Mouse (Mus musculus): Measurements from ENCODE around the gene Pspn. TPM values are rescaled to one million over a fixed set of nuclear protein-coding genes. Genes with fewer than 3 reads are reported as not detected.
A peak's percentile ranks its signal among the peaks of the same experiment; 100 is the strongest.

Pspn gene
- polyA plus RNA-seq, 1 experiment from 2014 or later = not detected

DNA sequence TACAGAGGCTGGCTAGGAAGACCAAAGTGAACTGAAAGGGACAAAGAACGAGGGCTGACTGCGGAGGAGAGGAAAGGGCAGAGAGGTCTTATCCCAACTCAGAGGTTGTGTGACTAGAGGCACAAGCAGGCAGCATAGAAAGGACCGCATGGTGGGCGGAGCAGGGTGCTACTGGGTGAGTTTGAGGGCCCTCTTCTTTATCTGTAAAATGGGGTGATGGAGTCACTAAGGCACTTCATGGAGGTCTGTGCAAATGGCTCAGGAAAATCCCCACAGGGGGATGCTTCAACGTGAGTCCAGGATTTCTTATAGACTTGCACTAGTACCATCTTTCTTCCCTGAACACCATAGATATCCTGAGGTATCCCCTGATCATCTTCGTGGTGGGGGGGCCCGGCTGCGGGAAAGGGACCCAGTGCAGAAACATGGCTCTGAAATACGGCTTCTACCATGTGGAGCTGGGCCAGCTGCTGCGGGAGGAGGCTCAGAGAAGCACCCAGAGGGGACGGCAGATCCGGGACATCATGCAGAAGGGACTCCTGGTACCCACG, 12.5 kb upstream of the Pspn start:
- H3K36me3 ChIP-seq = peaks cover 20% of the 10 kb centered on the region
- H3K27me3 ChIP-seq = no peaks in the 10 kb centered on the region
- H3K4me1 ChIP-seq = peaks cover 19% of the 10 kb centered on the region
- ATAC-seq (ENCODE audit: low FRiP score, low read depth) = no peak
- peak overlapping the region; percentile 93 for H3K4me2 ChIP-seq (replicated peaks)
- H3K9ac ChIP-seq = peak overlapping the region; percentile 81; the same call in 1 of the 2 replicates
- H3K4me3 ChIP-seq = peak overlapping the region; percentile 78
- H3K27ac ChIP-seq = peak overlapping the region; percentile 94
- WGBS = 71% methylated on average over 13 of the region's 13 CpGs
- H3K9me3 ChIP-seq = no peaks in the 10 kb centered on the region

GRCm38 (mm10) chr17:57011236-57012141, 11.7 kb upstream of the Pspn start, which contains the start of the genes Gtf2f1 and Gm17949:
Gene Gtf2f1 (minus strand): TSS chr17:57011288.
Gene Gm17949 (plus strand): TSS chr17:57011469.
- H3K36me3 ChIP-seq = peaks cover 28% of the 10 kb centered on the region
- H3K27me3 ChIP-seq = no peaks in the 10 kb centered on the region
- under 1% methylated on average over 51 of the region's 51 CpGs for WGBS
- ATAC-seq (ENCODE audit: low FRiP score, low read depth) = peak; percentile 96
- H3K4me3 ChIP-seq = peak within 1 kb of the TSS; percentile 78
- no peaks in the 10 kb centered on the region for H3K9me3 ChIP-seq
- peak within 1 kb of the TSS; percentile 81 for H3K9ac ChIP-seq
- peaks cover 19% of the 10 kb centered on the region for H3K4me1 ChIP-seq
- peak within 1 kb of the TSS; percentile 94 for H3K27ac ChIP-seq
- peak within 1 kb of the TSS; percentile 93 for H3K4me2 ChIP-seq (replicated peaks)

GRCm38 (mm10) chr17:57010911-57011235, 11.1 kb upstream of the Pspn start:
- Histone ChIP-seq H3K9ac (peak overlapping the region; percentile 79), H3K27ac (peak overlapping the region; percentile 52; the same call in 1 of the 2 replicates), H3K36me3 (peaks cover 34% of the 10 kb centered on the region), H3K4me3 (peak overlapping the region; percentile 78), H3K27me3 (no peaks in the 10 kb centered on the region), H3K9me3 (no peaks in the 10 kb centered on the region), H3K4me2 (replicated peaks) (peak overlapping the region; percentile 93), H3K4me1 (peaks cover 19% of the 10 kb centered on the region)
- peak; percentile 41 for ATAC-seq (ENCODE audit: low FRiP score, low read depth)
- under 1% methylated on average over 19 of the region's 19 CpGs for WGBS

DNA sequence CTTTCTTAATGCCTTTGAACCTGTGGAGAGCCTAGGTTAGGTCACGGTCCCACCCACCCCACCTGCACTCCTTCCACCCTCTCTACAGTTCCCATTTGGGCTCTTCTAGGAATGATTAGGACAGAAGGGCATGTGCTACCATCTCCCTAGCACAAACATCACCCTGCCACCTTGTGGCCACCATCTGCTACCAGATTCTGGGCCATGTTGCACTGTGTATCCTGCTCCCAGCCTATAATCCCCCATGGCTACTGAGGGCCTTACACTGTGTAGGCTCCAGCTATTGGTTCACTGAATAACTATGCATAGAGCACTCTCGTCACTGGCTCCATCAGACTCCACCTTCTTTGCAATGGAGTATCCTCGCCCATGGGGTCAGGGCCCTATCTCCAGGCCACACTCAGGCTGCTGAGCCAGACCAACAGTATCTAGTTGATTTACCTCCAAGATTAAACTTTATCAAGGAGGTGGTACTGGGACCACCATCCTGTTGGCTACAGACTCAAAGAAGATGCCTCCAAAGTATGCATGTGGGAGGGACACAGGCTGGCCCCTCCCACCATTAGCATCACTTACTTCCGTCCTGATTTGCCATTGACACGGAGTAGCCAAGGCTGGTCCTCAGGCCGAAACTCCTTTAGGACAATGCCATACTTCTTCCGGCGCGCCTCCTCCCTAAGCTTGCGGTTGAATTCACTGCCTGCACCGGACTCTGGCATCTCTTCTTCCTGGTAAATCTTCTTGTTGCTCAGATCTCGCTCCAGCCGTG, 7.5 kb upstream of the Pspn start:
- 87% methylated on average over 13 of the region's 13 CpGs for WGBS
- no peak overlapping the region for H3K27ac ChIP-seq
- no peak overlapping the region for H3K4me2 ChIP-seq (replicated peaks)
- no peak overlapping the region for H3K4me3 ChIP-seq
- no peaks in the 10 kb centered on the region for H3K27me3 ChIP-seq
- H3K36me3 ChIP-seq = peaks cover 70% of the 10 kb centered on the region
- no peaks in the 10 kb centered on the region for H3K9me3 ChIP-seq
- no peak overlapping the region for H3K9ac ChIP-seq
- peaks cover 16% of the 10 kb centered on the region for H3K4me1 ChIP-seq
- ATAC-seq (ENCODE audit: low FRiP score, low read depth) = no peak

- Histone ChIP-seq H3K27me3 (no peaks in the 10 kb centered on the region), H3K4me3 (no peak overlapping the region), H3K9me3 (no peaks in the 10 kb centered on the region), H3K4me1 (no peaks in the 10 kb centered on the region), H3K36me3 (peaks cover 81% of the 10 kb centered on the region), H3K9ac (no peak overlapping the region), H3K4me2 (replicated peaks) (no peak overlapping the region), H3K27ac (no peak overlapping the region)
- ATAC-seq (ENCODE audit: low FRiP score, low read depth) = no peak
- WGBS = 92% methylated on average over 7 of the region's 7 CpGs
Observed at GRCm38 (mm10) chr17:57003994-57004393, 4.2 kb upstream of the Pspn start.

- no peak overlapping the region for H3K4me3 ChIP-seq
- peaks cover 65% of the 10 kb centered on the region for H3K36me3 ChIP-seq
- H3K27ac ChIP-seq = no peak overlapping the region
- H3K27me3 ChIP-seq = no peaks in the 10 kb centered on the region
- H3K4me2 ChIP-seq (replicated peaks) = no peak overlapping the region
- 68% methylated on average over 8 of the region's 8 CpGs for WGBS
- no peaks in the 10 kb centered on the region for H3K9me3 ChIP-seq
- no peak overlapping the region for H3K9ac ChIP-seq
- H3K4me1 ChIP-seq = peaks cover 14% of the 10 kb centered on the region
- no peak for ATAC-seq (ENCODE audit: low FRiP score, low read depth)
Observed at GRCm38 (mm10) chr17:57001228-57001627, 1.4 kb upstream of the Pspn start.

DNA sequence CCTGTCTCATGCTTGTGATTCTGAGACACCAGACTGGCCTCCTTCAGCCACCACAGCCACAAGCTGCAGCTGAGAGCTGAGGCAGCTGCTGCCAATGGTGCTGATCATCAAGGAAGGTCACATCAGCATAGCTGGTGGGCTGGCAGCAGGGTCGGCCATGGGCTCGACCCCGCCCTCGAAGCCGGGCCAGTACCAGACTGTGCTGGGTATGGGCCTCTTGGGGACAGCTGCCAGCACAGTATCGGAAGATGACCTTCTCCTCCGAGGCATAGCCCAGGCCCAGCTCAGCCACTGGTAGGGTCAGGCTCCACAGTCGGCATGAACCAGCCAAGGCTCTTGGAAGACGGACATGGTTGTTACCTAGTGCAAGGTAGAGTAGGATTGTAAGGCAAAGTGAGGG, 404 bp downstream of the Pspn start:
- no peak overlapping the region for H3K4me3 ChIP-seq
- no peak overlapping the region for H3K4me2 ChIP-seq (replicated peaks)
- H3K9ac ChIP-seq = no peak overlapping the region
- 92% methylated on average over 9 of the region's 9 CpGs for WGBS
- no peaks in the 10 kb centered on the region for H3K9me3 ChIP-seq
- peaks cover 65% of the 10 kb centered on the region for H3K36me3 ChIP-seq
- H3K27me3 ChIP-seq = no peaks in the 10 kb centered on the region
- ATAC-seq (ENCODE audit: low FRiP score, low read depth) = no peak
- H3K27ac ChIP-seq = no peak overlapping the region
- H3K4me1 ChIP-seq = peaks cover 14% of the 10 kb centered on the region

- Histone ChIP-seq H3K27ac (peak within 1 kb of the TSS; percentile 83), H3K9me3 (no peaks in the 10 kb centered on the region), H3K4me3 (peak within 1 kb of the TSS; percentile 81), H3K4me1 (peaks cover 14% of the 10 kb centered on the region), H3K4me2 (replicated peaks) (peak within 1 kb of the TSS; percentile 76), H3K27me3 (no peaks in the 10 kb centered on the region), H3K9ac (peak within 1 kb of the TSS; percentile 74), H3K36me3 (peaks cover 66% of the 10 kb centered on the region)
- under 1% methylated on average over 38 of the region's 38 CpGs for WGBS
- peak; percentile 99 for ATAC-seq (ENCODE audit: low FRiP score, low read depth)
Observed at GRCm38 (mm10) chr17:56997029-56997667, 2.7 kb downstream of the Pspn start, which contains the start of gene Alkbh7. Gene Alkbh7 (plus strand): TSS chr17:56997339.

- no peak for ATAC-seq (ENCODE audit: low FRiP score, low read depth)
- Histone ChIP-seq H3K4me3 (peak overlapping the region; percentile 81; the same call in 1 of the 2 replicates), H3K9ac (no peak overlapping the region), H3K9me3 (no peaks in the 10 kb centered on the region), H3K27me3 (no peaks in the 10 kb centered on the region), H3K4me1 (peaks cover 14% of the 10 kb centered on the region), H3K4me2 (replicated peaks) (peak overlapping the region; percentile 76), H3K36me3 (peaks cover 72% of the 10 kb centered on the region), H3K27ac (no peak overlapping the region)
- 73% methylated on average over 2 of the region's 2 CpGs for WGBS
Observed at GRCm38 (mm10) chr17:56996506-56996905, 3.3 kb downstream of the Pspn start.

GRCm38 (mm10) chr17:56995046-56995445, 4.8 kb downstream of the Pspn start:
- ATAC-seq (ENCODE audit: low FRiP score, low read depth) = no peak
- WGBS = 92% methylated on average over 8 of the region's 8 CpGs
- H3K36me3 ChIP-seq = peaks cover 68% of the 10 kb centered on the region

DNA sequence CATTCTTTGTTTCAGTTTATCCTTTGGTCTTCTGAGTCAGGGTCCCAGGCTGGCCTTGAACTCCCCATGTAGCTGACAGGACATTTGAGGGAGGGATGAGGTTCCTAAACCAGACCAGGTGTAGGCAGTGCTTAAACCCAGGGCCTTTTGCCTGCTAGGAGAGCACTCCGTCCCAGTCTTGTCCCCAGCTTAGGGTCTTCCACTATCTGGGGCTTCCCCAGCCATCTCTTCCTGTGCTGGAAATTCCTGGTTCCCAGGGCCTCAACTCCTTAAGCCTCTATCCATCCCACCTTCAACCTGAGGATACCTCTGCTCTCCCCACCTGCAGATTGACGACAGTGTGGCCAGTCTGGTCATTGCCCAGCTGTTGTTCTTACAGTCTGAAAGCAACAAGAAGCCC, 8.9 kb downstream of the Pspn start:
- Histone ChIP-seq H3K4me3 (peak overlapping the region; percentile 88), H3K27ac (no peak overlapping the region), H3K9me3 (no peaks in the 10 kb centered on the region), H3K4me1 (peaks cover 7% of the 10 kb centered on the region), H3K27me3 (no peaks in the 10 kb centered on the region), H3K9ac (peak overlapping the region; percentile 86), H3K4me2 (replicated peaks) (peak overlapping the region; percentile 78), H3K36me3 (peaks cover 44% of the 10 kb centered on the region)
- WGBS = 72% methylated on average over 2 of the region's 2 CpGs
- no peak for ATAC-seq (ENCODE audit: low FRiP score, low read depth)

More at GRCm38 (mm10) chr17:56995046-56995445, 4.8 kb downstream of the Pspn start:
- Histone ChIP-seq H3K27me3 (no peaks in the 10 kb centered on the region), H3K4me2 (replicated peaks) (no peak overlapping the region), H3K9ac (no peak overlapping the region), H3K4me1 (peaks cover 21% of the 10 kb centered on the region), H3K9me3 (no peaks in the 10 kb centered on the region), H3K27ac (no peak overlapping the region), H3K4me3 (no peak overlapping the region)

Data from limb, embryonic 13.5 days (tissue).